Mouse (Mus musculus) testis, postnatal 10 days (tissue): ENCODE measurements around the gene Spata2l.
"Not testable (repeated sequence)": the region's sequence is repeated elsewhere in the genome, so short reads cannot be mapped to it uniquely, and the experiment has no call there.

Experiments
- DNase-seq: peaks from one replicate; pipeline ENCODE4 v3.0.0; 2021; ENCODE audit warnings: low spot score

Gene Spata2l

GRCm38 (mm10) chr8:123235520-123236497, at the start of gene Spata2l:
Spata2l (minus strand) TSS chr8:123236233.
- DNase-seq = peak; percentile 94

- no peak for DNase-seq
Measured at GRCm38 (mm10) chr8:123284493-123284892, 48.5 kb upstream of the Spata2l start.

GRCm38 (mm10) chr8:123283991-123284390, 48.0 kb upstream of the Spata2l start:
- no peak for DNase-seq

- DNase-seq = not testable (repeated sequence)
Measured at GRCm38 (mm10) chr8:123282994-123283393, 47.0 kb upstream of the Spata2l start.

- no peak for DNase-seq
Measured at GRCm38 (mm10) chr8:123280302-123281094, 44.5 kb upstream of the Spata2l start.

DNA sequence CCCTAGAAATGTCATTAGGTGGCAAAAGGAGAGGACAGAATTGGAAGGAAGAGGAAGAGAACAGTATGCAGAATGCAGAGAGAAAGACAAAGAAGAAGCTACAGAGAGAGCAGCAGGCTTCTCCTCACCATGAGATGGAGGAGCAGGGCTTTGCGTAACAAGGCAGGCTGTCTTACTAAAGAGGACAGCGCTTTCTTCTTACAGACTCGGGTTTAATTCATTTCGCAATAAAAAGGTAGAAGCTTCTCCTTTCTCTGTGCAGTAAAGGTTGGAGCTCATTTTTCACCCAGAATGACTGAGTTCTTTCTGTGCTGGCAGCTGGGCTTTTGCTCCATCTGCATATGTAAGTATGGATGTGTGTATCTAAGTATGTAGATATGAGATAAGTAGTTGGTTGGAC, 43.8 kb upstream of the Spata2l start:
- no peak for DNase-seq

GRCm38 (mm10) chr8:123278445-123278844, 42.4 kb upstream of the Spata2l start:
- DNase-seq = no peak

DNA sequence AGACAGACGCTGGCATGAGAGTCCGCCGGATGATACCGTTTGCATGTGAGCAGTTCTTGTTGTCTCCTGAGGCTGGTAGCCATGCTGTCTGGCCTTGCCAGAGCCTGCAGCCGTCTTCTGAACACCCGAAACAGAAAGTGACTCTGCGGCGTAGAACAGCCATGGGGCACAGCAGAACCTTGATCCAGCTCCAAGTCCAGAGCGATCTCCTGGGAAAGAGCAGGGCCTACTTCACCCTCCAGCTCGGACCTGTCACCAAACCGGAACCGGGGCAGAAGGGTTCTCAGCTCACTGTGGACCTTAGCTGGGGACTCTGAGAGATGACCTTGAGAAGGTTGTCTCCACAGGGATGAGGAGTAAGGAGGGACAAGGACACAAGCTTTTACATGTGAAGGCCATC, 39.1 kb upstream of the Spata2l start:
- no peak for DNase-seq

GRCm38 (mm10) chr8:123274447-123274846, 38.4 kb upstream of the Spata2l start:
- DNase-seq = no peak

DNA sequence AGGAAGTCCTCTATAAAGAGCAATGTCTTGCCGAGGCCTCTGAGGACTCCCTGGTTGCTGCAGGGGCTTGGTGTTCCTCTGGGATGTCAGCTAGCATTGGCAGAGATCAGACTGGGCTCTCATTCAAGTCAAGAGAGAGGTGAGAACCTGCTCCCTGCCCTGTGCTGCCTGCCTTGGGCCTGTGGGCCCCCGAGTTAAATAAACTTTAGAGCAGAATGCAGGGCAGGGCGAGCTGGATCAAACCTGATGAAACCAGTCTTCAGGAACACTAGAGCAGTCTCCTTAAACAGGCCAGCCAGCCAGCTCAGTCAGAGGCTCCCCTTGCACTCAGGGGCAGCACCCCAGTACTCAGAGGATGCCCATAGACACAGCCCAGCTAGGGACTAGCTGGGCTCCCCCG, 35.9 kb upstream of the Spata2l start:
- DNase-seq = no peak

GRCm38 (mm10) chr8:123271147-123271546, 35.1 kb upstream of the Spata2l start:
- DNase-seq = no peak

- DNase-seq = no peak
Measured at GRCm38 (mm10) chr8:123267926-123268656, 32.1 kb upstream of the Spata2l start.

GRCm38 (mm10) chr8:123257593-123257992, 21.6 kb upstream of the Spata2l start:
- DNase-seq = not testable (repeated sequence)

DNA sequence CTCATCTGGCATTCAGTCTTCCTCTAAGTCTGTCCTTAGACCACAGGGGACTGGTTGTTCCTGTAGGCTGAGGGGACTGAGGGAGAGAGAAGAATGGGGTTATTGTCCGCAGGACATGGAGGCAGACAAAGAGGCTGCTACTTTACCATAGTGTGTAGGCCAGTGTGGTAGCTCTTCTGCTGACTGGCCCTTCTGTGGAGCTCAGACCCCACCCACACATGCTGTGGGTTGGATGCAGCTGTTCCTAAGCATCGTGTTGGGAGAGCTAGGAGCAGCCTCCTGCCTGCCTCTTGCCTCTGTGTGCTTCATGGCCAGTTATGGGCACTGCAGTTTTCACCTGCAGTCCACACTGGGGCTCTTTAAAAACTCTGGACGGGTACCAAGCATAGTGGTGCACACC, 21.1 kb upstream of the Spata2l start:
- DNase-seq = no peak

DNA sequence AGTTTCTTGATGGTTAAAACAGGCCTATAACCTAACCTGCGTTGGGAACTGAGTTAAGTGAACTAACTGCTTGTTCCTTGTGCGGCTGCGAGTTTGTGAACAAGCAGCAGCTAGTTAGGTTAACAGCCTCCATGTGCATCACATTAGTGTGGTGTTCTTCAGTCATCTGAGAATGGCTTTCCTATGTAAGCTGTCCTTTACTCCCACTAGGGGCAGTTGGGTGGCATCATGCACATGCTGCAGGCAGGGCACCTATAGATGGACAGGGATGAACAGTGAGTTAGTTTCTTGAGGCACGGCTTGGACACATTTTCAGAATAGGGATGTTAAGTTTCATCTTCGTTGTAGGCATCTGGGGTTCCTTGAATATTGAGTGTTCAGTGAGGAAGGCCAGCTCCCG, 19.1 kb upstream of the Spata2l start:
- no peak for DNase-seq

GRCm38 (mm10) chr8:123254099-123254885, 18.3 kb upstream of the Spata2l start, which contains the start of the genes Zfp276 and Vps9d1:
Zfp276 (plus strand) TSS chr8:123254195.
Vps9d1 (minus strand) TSS chr8:123254348.
- DNase-seq = peak; percentile 93

- DNase-seq = no peak
Measured at GRCm38 (mm10) chr8:123253451-123254098, 17.5 kb upstream of the Spata2l start.

- no peak for DNase-seq
Measured at GRCm38 (mm10) chr8:123252925-123253324, 16.9 kb upstream of the Spata2l start.

DNA sequence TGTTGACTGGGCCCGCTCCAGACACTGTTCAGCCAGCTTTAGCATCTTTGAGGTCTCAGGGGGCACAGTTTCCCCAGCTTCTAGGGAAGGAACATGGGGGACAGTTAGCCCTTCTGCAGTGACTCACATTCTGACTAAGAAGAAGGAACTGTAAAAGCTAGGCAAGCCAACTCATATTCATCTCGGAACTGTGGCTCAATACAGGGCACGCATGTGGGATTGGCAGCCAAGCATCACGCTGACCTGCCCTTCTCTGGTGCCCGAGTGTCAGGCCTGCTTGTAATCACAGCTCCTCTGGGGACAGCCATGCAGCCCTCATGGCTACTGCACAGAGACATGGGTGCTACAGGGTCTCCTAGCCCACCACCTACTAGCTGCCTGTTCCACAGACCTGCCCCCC, 14.9 kb upstream of the Spata2l start:
- no peak for DNase-seq

DNA sequence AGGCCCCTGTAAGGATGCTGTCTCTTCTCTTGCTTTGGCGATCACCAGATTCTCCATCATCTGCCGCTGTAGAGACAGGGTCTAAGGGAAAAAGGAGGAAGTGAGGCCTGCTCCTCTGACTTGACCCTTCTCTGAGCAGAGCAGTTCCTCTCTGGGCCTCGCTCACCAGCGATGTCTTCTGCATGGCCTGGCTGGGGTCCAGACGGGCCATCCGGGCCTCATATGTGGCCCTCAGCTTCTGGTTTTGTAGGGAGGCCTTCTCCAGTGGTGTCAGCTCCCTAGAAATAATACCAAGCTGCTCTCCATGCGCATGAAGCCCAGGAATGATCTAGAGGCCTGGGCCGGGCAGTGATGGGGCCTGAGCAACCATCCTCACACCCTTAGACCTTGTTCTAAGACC, 12.6 kb upstream of the Spata2l start:
- DNase-seq = no peak

DNA sequence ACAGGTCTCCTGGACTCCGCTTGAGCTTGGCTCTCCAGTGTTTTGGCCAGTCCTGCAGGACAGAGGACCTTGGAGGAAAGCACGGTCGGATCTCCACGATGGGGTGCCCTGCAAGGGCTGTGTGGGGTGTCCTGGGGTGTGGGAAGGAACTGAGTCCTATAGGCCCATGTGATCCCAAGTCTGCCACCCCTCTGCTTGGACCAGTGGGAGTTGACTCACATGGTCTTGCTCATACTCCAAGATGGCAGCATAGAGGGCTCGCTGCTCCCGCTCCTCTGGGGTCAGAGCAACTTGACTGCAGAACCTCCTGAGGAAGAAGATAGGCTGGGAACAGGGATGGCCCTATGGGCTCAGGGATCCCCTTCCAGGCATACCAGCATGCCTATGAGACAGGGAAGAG, 11.7 kb upstream of the Spata2l start:
- no peak for DNase-seq
